Mouse (Mus musculus) liver, postnatal 0 days (tissue): Measurements from ENCODE around the gene Vkorc1l1. TPM values are rescaled to one million over a fixed set of nuclear protein-coding genes. Genes with fewer than 3 reads are reported as not detected.

Experiments
- ATAC-seq: fragments of 200-750 bp; cut with Nextera tagmentation; 2 replicates; pipeline ENCODE4 v1.8.0; 2017; ENCODE audit warnings: mild to moderate bottlenecking, moderate library complexity
- DNase-seq: peaks from one replicate; pipeline ENCODE4 v3.0.0-alpha.2; 2016
- H3K27ac ChIP-seq: fragments of 300-500 bp; sonication (generic); 2 replicates; pipeline ENCODE4 v1.5.1; 2014; ENCODE audit warnings: antibody characterized with exemption, moderate library complexity, mild to moderate bottlenecking, low read depth
- H3K27me3 ChIP-seq: fragments of 300-500 bp; sonication (generic); 2 replicates; pipeline ENCODE4 v1.6.1; 2014; ENCODE audit warnings: low read length, control low read depth, mixed read lengths; ENCODE audit not compliant: insufficient read depth
- H3K36me3 ChIP-seq: fragments of 300-500 bp; sonication (generic); replicated peaks from 2 replicates; pipeline ENCODE4 v1.6.1; 2014; ENCODE audit warnings: mild to moderate bottlenecking, control low read depth, low read length, moderate library complexity, mixed read lengths; ENCODE audit not compliant: insufficient read depth
- H3K4me1 ChIP-seq: fragments of 300-500 bp; sonication (generic); 2 replicates; pipeline ENCODE4 v1.6.1; 2014; ENCODE audit warnings: antibody characterized with exemption, mild to moderate bottlenecking, control low read depth; ENCODE audit not compliant: insufficient read depth
- H3K4me2 ChIP-seq: fragments of 300-500 bp; sonication (generic); 2 replicates; pipeline ENCODE4 v1.6.1; 2014; ENCODE audit warnings: low read depth, mild to moderate bottlenecking, low read length, moderate library complexity, mixed read lengths
- H3K4me3 ChIP-seq: fragments of 300-500 bp; sonication (generic); 2 replicates; pipeline ENCODE4 v1.5.1; 2014; ENCODE audit warnings: low read depth, low read length
- H3K9ac ChIP-seq: fragments of 300-500 bp; sonication (generic); replicated peaks from 2 replicates; pipeline ENCODE4 v1.6.1; 2014; ENCODE audit warnings: mild to moderate bottlenecking, moderate library complexity
- H3K9me3 ChIP-seq: fragments of 300-500 bp; sonication (generic); 2 replicates; pipeline ENCODE4 v1.6.1; 2016; ENCODE audit warnings: mild to moderate bottlenecking, control low read depth, low read length, mixed read lengths
- CTCF ChIP-seq: sonication (generic); IDR thresholded peaks from 2 replicates; pipeline ENCODE4 v1.5.1; 2016; ENCODE audit warnings: antibody characterized with exemption, low read depth
- EP300 ChIP-seq: IDR thresholded peaks from 2 replicates; pipeline ENCODE4 v1.6.1; 2016; ENCODE audit warnings: antibody characterized with exemption, low read depth, mild to moderate bottlenecking
- WGBS: fragments of 180-500 bp; shearing (Covaris S2); extraction: QIAGEN DNeasy Blood & Tissue Kit; methylation state at CpG from one replicate; pipeline ENCODE4 v1.1.7; 2014; ENCODE audit not compliant: insufficient replicate concordance; 5-methylcytosine and 5-hydroxymethylcytosine counted together
- polyA plus RNA-seq: library from polyadenylated mRNA; unstranded; fragments of >200 nt; fragmentation: Nextera tagmentation; extraction: Ambion mirVana; gene quantifications from 2 replicates; pipeline ENCODE4 v1.2.1, GENCODE M21; 2015

The Vkorc1l1 gene
- 17.5 and 18.2 TPM in 2 replicates for polyA plus RNA-seq

DNA sequence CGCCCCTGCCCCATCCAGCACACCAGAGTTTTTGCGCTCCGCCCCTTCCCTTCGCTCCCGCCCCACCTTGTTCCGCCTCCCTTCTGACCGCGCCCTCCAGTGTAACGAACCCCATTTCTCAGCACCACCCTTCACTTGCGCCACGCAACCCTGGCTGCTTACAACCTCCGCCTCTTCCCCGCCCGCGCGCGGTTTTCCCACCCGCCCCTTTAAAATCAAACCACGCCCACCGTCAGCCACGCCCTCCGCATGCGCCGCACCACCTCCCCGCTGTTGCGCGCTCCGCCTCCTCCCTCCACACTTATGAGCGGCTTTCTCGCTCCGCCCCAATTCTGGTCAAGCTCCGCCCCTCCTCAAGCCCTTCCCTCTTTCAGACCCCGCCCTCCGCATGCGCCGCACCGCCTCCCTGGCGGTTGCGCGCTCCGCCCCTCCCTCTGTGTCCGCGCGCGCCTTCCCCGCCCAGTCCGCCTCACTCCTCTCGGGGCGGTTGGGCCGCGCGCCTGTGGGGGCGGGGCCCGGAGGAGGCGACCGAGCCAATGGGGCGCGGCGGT lies at the start of gene Vkorc1l1:
Gene Vkorc1l1, plus strand, starts transcription at position 476 of the 551 bp plus-strand sequence.
- peak; percentile 100 for DNase-seq
- H3K4me2 ChIP-seq, result peak within 1 kb of the TSS; percentile 66
- WGBS, result 3% methylated on average over 49 of the region's 59 CpGs
- H3K27ac ChIP-seq, result peak within 1 kb of the TSS; percentile 93
- H3K4me3 ChIP-seq, result peak within 1 kb of the TSS; percentile 66
- peak; percentile 93 for ATAC-seq
- no peaks in the 10 kb centered on the region for H3K9me3 ChIP-seq
- H3K36me3 ChIP-seq, result no peaks in the 10 kb centered on the region
- H3K27me3 ChIP-seq, result no peaks in the 10 kb centered on the region
- peaks cover 4% of the 10 kb centered on the region for H3K4me1 ChIP-seq
- TF ChIP-seq EP300 (no peak; the same call in 1 of the 2 replicates), CTCF (0 out of 2 replicates have a peak, but pooled peaks have one; percentile 1)
- H3K9ac ChIP-seq, result peak within 1 kb of the TSS; percentile 82

DNA sequence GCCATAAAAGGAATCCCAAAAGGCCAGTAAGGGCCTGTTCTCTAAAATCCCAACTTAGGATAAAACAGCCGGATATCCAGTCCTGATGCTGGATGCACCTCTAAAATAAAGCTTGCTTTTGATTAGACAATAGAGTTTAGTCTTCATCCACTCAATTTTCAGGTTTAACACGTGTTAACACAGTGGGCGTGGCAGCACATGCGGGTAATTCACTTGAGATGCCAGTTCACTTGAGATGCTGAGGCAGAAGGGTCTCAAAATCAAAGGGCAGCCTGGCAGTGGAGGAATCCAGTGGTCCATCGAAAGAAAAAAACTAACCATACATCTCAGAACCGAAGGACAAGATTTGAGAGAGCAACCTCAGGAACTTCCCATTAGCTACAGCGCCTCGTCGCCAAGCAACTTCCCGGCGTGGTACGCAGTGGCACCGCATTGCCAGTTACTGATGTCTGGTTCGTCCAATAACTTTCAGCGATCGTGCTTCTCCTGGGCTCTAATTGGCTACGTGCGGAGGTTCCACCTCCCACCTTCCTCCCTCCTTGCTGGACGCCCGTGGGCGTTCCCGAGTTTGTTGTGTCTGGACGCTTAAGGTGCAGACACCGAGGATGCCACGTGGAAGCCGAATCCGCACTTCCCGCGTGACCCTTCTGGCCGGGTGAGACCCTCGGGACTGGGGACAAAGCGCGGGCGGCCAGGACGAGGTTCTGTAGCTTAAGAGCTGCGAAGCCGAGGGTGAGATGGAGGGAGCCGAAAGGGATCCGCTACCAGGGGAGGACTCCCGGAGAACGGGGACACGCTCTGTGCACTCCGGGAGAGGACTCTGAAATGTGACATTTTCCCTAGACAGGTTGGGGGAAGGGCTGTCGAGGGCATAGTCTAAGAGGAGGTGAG lies 46.3 kb upstream of the Vkorc1l1 start, which contains the start of gene Zbed5:
Gene Zbed5, plus strand, starts transcription at position 526 of the 891 bp plus-strand sequence.
- TF ChIP-seq CTCF, result no peak
- peak; percentile 43 for TF ChIP-seq EP300
- 2% methylated on average over 44 of the region's 44 CpGs for WGBS
- Histone ChIP-seq H3K4me1 (peaks cover 7% of the 10 kb centered on the region; the same call in 1 of the 2 replicates), H3K9ac (peak within 1 kb of the TSS; percentile 61), H3K27me3 (no peaks in the 10 kb centered on the region), H3K9me3 (no peaks in the 10 kb centered on the region), H3K36me3 (no peaks in the 10 kb centered on the region), H3K4me2 (peak within 1 kb of the TSS; percentile 81), H3K27ac (peak within 1 kb of the TSS; percentile 56), H3K4me3 (peak within 1 kb of the TSS; percentile 55)
- peak; percentile 89 for DNase-seq
- peak; percentile 98 for ATAC-seq

DNA sequence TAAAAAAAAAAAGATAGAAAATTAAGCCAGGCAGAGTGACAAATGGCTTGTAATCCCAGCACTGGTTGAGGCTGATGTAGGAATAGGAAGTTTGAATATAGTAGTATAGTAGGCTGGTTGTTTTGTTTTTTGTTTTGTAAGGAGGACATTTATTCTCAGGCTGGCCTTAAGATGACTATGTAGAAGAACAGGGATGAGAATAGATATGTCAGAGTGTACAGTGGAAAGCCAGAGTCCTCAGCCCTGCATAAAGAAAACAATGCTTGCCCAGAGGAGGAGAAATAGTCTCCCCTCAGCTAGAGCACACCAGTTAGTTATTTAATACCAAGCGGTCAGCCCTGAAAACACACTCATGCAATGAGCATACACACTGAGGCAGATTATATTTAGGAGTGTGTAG lies 43.3 kb upstream of the Vkorc1l1 start, which contains the start of gene Phkg1:
Gene Phkg1, minus strand, starts transcription at position 101 of the 400 bp plus-strand sequence.
- TF ChIP-seq EP300 (no peak), CTCF (no peak)
- 96% methylated on average over 1 of the region's 1 CpGs for WGBS
- DNase-seq, result no peak
- H3K9ac ChIP-seq, result no peak within 1 kb of the TSS
- peaks cover 7% of the 10 kb centered on the region; the same call in 1 of the 2 replicates for H3K4me1 ChIP-seq
- no peaks in the 10 kb centered on the region for H3K27me3 ChIP-seq
- no peak within 1 kb of the TSS for H3K4me3 ChIP-seq
- H3K27ac ChIP-seq, result no peak within 1 kb of the TSS
- no peak for ATAC-seq
- no peaks in the 10 kb centered on the region for H3K36me3 ChIP-seq
- no peak within 1 kb of the TSS for H3K4me2 ChIP-seq
- no peaks in the 10 kb centered on the region for H3K9me3 ChIP-seq

DNA sequence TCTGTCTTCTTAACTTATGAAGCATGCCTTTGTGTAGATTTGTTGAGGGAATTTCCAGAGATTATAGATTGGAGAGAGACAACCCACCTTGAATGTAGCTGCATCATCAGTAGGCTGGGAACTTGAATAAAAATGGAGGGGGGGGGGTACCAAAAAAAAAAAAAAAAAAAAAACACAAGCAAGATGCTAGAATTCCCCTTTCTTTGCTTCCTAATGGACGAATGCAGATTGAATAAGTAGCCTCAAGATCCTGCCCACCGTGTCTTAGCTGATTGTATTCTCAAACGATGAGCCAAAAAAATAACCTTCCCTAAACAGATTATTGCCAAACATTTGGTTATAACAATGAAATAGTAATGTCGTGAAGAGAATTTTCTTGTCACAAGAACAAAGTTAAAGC lies 34.0 kb upstream of the Vkorc1l1 start:
- Histone ChIP-seq H3K9me3 (no peaks in the 10 kb centered on the region), H3K27me3 (no peaks in the 10 kb centered on the region), H3K27ac (no peak overlapping the region), H3K9ac (no peak overlapping the region), H3K4me1 (peaks cover 14% of the 10 kb centered on the region), H3K36me3 (no peaks in the 10 kb centered on the region), H3K4me2 (peak overlapping the region; percentile 99), H3K4me3 (peak overlapping the region; percentile 67)
- TF ChIP-seq CTCF, result no peak
- TF ChIP-seq EP300, result no peak
- 21% methylated on average over 4 of the region's 4 CpGs for WGBS
- DNase-seq (no peak), ATAC-seq (no peak)

DNA sequence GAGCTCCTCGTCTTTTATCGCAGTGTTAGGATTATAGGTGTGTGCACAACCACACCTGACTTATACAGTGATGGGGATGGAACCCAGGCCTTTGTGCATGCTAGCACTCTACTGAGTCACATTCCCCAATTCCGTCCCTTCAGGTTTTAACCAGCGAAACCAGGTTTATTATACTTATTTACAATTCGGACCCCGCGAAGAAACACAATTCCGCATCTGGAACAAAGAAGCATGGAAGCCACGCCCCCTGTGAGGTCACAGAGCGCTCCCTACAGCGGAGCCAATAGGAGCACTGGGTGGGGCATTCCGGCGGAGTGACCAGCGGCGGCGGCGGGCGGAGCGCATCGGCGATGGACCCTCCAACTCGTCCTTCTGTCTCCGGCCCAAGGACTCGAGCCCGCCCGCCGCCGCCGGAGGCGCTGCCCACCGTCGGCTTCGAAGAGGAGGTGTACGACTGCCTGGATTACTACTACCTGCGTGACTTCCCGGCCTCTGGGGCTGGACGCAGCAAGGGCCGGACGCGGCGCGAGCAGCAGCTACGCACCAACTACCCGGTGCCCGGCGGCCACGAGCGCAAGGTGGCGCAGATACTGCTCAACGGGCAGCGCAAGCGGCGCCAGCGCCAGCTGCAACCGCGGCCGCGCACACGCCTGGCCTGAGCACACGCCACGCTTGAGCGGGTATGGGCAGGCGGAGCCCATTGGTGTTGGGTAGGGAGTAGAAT lies 33.4 kb upstream of the Vkorc1l1 start, which contains the start of gene Nupr1l:
Gene Nupr1l, plus strand, starts transcription at position 299 of the 724 bp plus-strand sequence.
- TF ChIP-seq CTCF (peak; percentile 54), EP300 (no peak)
- peak within 1 kb of the TSS; percentile 67 for H3K4me3 ChIP-seq
- peaks cover 14% of the 10 kb centered on the region for H3K4me1 ChIP-seq
- DNase-seq, result peak; percentile 91
- no peaks in the 10 kb centered on the region for H3K9me3 ChIP-seq
- 1% methylated on average over 63 of the region's 63 CpGs for WGBS
- peak; percentile 96 for ATAC-seq
- peak within 1 kb of the TSS; percentile 76 for H3K9ac ChIP-seq
- no peaks in the 10 kb centered on the region for H3K27me3 ChIP-seq
- H3K36me3 ChIP-seq, result no peaks in the 10 kb centered on the region
- H3K27ac ChIP-seq, result peak within 1 kb of the TSS; percentile 72
- H3K4me2 ChIP-seq, result peak within 1 kb of the TSS; percentile 99
